Mouse (Mus musculus) kidney, adult 18-20 months (tissue): ENCODE results near the gene Plekhm3.

ENCODE experiments used
- DNase-seq: peaks from one replicate; pipeline ENCODE4 v3.0.0; 2021

The Plekhm3 gene

GRCm38 (mm10) chr1:64875156-64875555 is 81.5 kb downstream of the Plekhm3 start:
- no peak for DNase-seq

- no peak for DNase-seq
Measured at GRCm38 (mm10) chr1:64871956-64872355, 84.7 kb downstream of the Plekhm3 start.

GRCm38 (mm10) chr1:64867684-64868083 is 88.9 kb downstream of the Plekhm3 start:
- no peak for DNase-seq

GRCm38 (mm10) chr1:64866140-64866539 is 90.5 kb downstream of the Plekhm3 start:
- DNase-seq = no peak

- no peak for DNase-seq
Measured at GRCm38 (mm10) chr1:64860235-64860920, 96.2 kb downstream of the Plekhm3 start.

GRCm38 (mm10) chr1:64859826-64860225 is 96.8 kb downstream of the Plekhm3 start:
- DNase-seq = peak; percentile 31

- no peak for DNase-seq
Measured at GRCm38 (mm10) chr1:64854835-64855234, 101.8 kb downstream of the Plekhm3 start.

GRCm38 (mm10) chr1:64853738-64854730 is 102.6 kb downstream of the Plekhm3 start:
- no peak for DNase-seq

GRCm38 (mm10) chr1:64853244-64853643 is 103.4 kb downstream of the Plekhm3 start:
- DNase-seq = no peak

GRCm38 (mm10) chr1:64852272-64852671 is 104.4 kb downstream of the Plekhm3 start:
- DNase-seq = no peak

- no peak for DNase-seq
Measured at GRCm38 (mm10) chr1:64850345-64850744, 106.3 kb downstream of the Plekhm3 start.

- no peak for DNase-seq
Measured at GRCm38 (mm10) chr1:64848996-64849395, 107.6 kb downstream of the Plekhm3 start.

- no peak for DNase-seq
Measured at GRCm38 (mm10) chr1:64848081-64848480, 108.5 kb downstream of the Plekhm3 start.

GRCm38 (mm10) chr1:64847565-64847964 is 109.1 kb downstream of the Plekhm3 start:
- no peak for DNase-seq

- DNase-seq = no peak
Measured at GRCm38 (mm10) chr1:64844978-64845377, 111.6 kb downstream of the Plekhm3 start.

GRCm38 (mm10) chr1:64843900-64844616 is 112.6 kb downstream of the Plekhm3 start:
- DNase-seq = no peak

- no peak for DNase-seq
Measured at GRCm38 (mm10) chr1:64840930-64841329, 115.7 kb downstream of the Plekhm3 start.

GRCm38 (mm10) chr1:64836584-64836983 is 120.0 kb downstream of the Plekhm3 start:
- DNase-seq = no peak

- DNase-seq = no peak
Measured at GRCm38 (mm10) chr1:64836114-64836513, 120.5 kb downstream of the Plekhm3 start.

- no peak for DNase-seq
Measured at GRCm38 (mm10) chr1:64831552-64831951, 125.1 kb downstream of the Plekhm3 start.

GRCm38 (mm10) chr1:64827434-64827833 is 129.2 kb downstream of the Plekhm3 start:
- DNase-seq = no peak

- peak; percentile 10 for DNase-seq
Measured at GRCm38 (mm10) chr1:64826348-64827103, 130.1 kb downstream of the Plekhm3 start.
